Comparison of ENCODE assay signal across 20 mouse cellular contexts in genomic region chr13:51539816-51540215, GRCm38 (mm10). TPM values are rescaled to one million over a fixed set of nuclear protein-coding genes. Genes with fewer than 3 reads are reported as not detected.
A peak's percentile ranks its signal among the peaks of the same experiment; 100 is the strongest.
DNase-seq lines count a peak whose midpoint lies in the region.
"Had no signal": no experiment of that assay in that cellular context is flagged by ENCODE, and none has a peak within 500 bp of the region (broad histone marks: within the 10 kb centered on the region; RNA-seq: fewer than 3 reads in every experiment).

No protein-coding gene starts in this region.

- peak; percentile 17 for DNase-seq in adrenal gland, adult 2 months
- DNase-seq in adrenal gland, postnatal 36 days: no peak
- peak; percentile 31 for DNase-seq in right cerebral cortex, adult 18-20 months
- DNase-seq in right cerebral cortex, postnatal 36 days (ENCODE audit: low spot score in 2 of 2): no peak
- DNase-seq in 416B (ENCODE audit: low read depth): peak; percentile 58
- DNase-seq in brain, adult 2 months (ENCODE audit: low read depth, low spot score): peak; percentile 65
- DNase-seq in retina, postnatal 1 day: no peak
- DNase-seq in layer of hippocampus, adult 11-12 months (ENCODE audit: low spot score): no peak
- DNase-seq: adrenal gland, postnatal 10 days; adrenal gland, postnatal 25 days; cerebellum, adult 11 months; cerebellum, adult 18-20 months; cerebellum, adult 8-10 months; cerebellum, adult 9-11 months; cerebellum, postnatal 14 days; embryo, embryonic 11 days had no signal

RNA-seq across cellular contexts. Expression of gene Shc3, which starts 29.4 kb away (rescaled TPM):
- 1 to 10 TPM in 1 of 2 experiments, under 1 TPM in 1; 0.98 to 1.5 TPM for total RNA-seq in adrenal gland, adult 2 months (2021)
- polyA plus RNA-seq in adrenal gland, adult 2 months (2012; rRNA removed): 1.4 TPM in 2 replicates
- total RNA-seq in adrenal gland, postnatal 36 days (2021): 1 to 10 TPM; 1.0 to 1.2 TPM
- total RNA-seq: common myeloid progenitor, adult 5-6 weeks had no signal
- polyA plus RNA-seq: activated CD4-positive, CD25-positive, alpha-beta regulatory T cell, adult 4 months; erythroblast, embryonic 14.5 days; G1E had no signal

Comparison
In these comparisons a context has a peak if more than half of its experiments do, and no peak if none do; other contexts are left out.
1. DNase-seq: peak in adrenal gland, adult 2 months (single experiment), right cerebral cortex, adult 18-20 months (single experiment), 416B (single experiment) and brain, adult 2 months (single experiment); none in adrenal gland, postnatal 36 days (0 of 2), right cerebral cortex, postnatal 36 days (0 of 2), retina, postnatal 1 day (single experiment) and layer of hippocampus, adult 11-12 months (single experiment).